Mouse (Mus musculus): ENCODE measurements around the gene Tshz2. TPM values are rescaled to one million over a fixed set of nuclear protein-coding genes. Genes with fewer than 3 reads are reported as not detected.

The Tshz2 gene
- polyA plus RNA-seq, 1 experiment from 2014 or later: 50.6 TPM

- Histone ChIP-seq H3K9ac (peak overlapping the region; percentile 46; the same call in 1 of the 2 replicates), H3K9me3 (no peaks in the 10 kb centered on the region), H3K4me1 (replicated peaks) (peaks cover 50% of the 10 kb centered on the region), H3K4me3 (no peak overlapping the region), H3K27ac (replicated peaks) (no peak overlapping the region; the same call in 1 of the 2 replicates), H3K36me3 (no peaks in the 10 kb centered on the region), H3K27me3 (no peaks in the 10 kb centered on the region), H3K4me2 (peak overlapping the region; percentile 7; the same call in 1 of the 2 replicates)
- ATAC-seq (ENCODE audit: low read depth): no peak
- 51% methylated on average over 12 of the region's 12 CpGs for WGBS
Observed at GRCm38 (mm10) chr2:169995987-169996386, 363.2 kb downstream of the Tshz2 start.

- no peaks in the 10 kb centered on the region for H3K9me3 ChIP-seq
- 0 out of 2 replicates have a peak overlapping the region, but pooled peaks have one; percentile 3 for H3K4me2 ChIP-seq
- 41% methylated on average over 16 of the region's 16 CpGs for WGBS
- no peaks in the 10 kb centered on the region for H3K36me3 ChIP-seq
- H3K4me1 ChIP-seq (replicated peaks): peaks cover 50% of the 10 kb centered on the region
- no peak for ATAC-seq (ENCODE audit: low read depth)
- peak overlapping the region; percentile 19; the same call in 1 of the 2 replicates for H3K9ac ChIP-seq
- H3K4me3 ChIP-seq: no peak overlapping the region
- H3K27ac ChIP-seq (replicated peaks): peak overlapping the region; percentile 87
- H3K27me3 ChIP-seq: no peaks in the 10 kb centered on the region
Observed at GRCm38 (mm10) chr2:169996501-169997237, 363.9 kb downstream of the Tshz2 start.

GRCm38 (mm10) chr2:169997276-169998049 lies 364.6 kb downstream of the Tshz2 start:
- H3K4me3 ChIP-seq: no peak overlapping the region
- ATAC-seq (ENCODE audit: low read depth): no peak
- no peak overlapping the region for H3K4me2 ChIP-seq
- WGBS: 68% methylated on average over 16 of the region's 16 CpGs
- H3K9ac ChIP-seq: peak overlapping the region; percentile 19; the same call in 1 of the 2 replicates
- H3K27me3 ChIP-seq: no peaks in the 10 kb centered on the region
- no peaks in the 10 kb centered on the region for H3K9me3 ChIP-seq
- peaks cover 50% of the 10 kb centered on the region for H3K4me1 ChIP-seq (replicated peaks)
- no peaks in the 10 kb centered on the region for H3K36me3 ChIP-seq
- H3K27ac ChIP-seq (replicated peaks): peak overlapping the region; percentile 87

GRCm38 (mm10) chr2:169998878-169999337 lies 366.1 kb downstream of the Tshz2 start:
- H3K9me3 ChIP-seq: no peaks in the 10 kb centered on the region
- peak overlapping the region; percentile 31; the same call in 1 of the 2 replicates for H3K4me2 ChIP-seq
- H3K36me3 ChIP-seq: no peaks in the 10 kb centered on the region
- H3K9ac ChIP-seq: 0 out of 2 replicates have a peak overlapping the region, but pooled peaks have one; percentile 36
- H3K27ac ChIP-seq (replicated peaks): peak overlapping the region; percentile 87
- WGBS: 19% methylated on average over 11 of the region's 11 CpGs
- no peaks in the 10 kb centered on the region for H3K27me3 ChIP-seq
- H3K4me1 ChIP-seq (replicated peaks): peaks cover 62% of the 10 kb centered on the region
- 0 out of 2 replicates have a peak, but pooled peaks have one; percentile 44 for ATAC-seq (ENCODE audit: low read depth)
- no peak overlapping the region for H3K4me3 ChIP-seq

- H3K9ac ChIP-seq: no peak overlapping the region
- H3K27me3 ChIP-seq: no peaks in the 10 kb centered on the region
- H3K4me3 ChIP-seq: no peak overlapping the region
- H3K4me2 ChIP-seq: no peak overlapping the region
- H3K4me1 ChIP-seq (replicated peaks): peaks cover 36% of the 10 kb centered on the region
- WGBS: 64% methylated on average over 25 of the region's 25 CpGs
- peak overlapping the region; percentile 52; the same call in 1 of the 2 replicates for H3K27ac ChIP-seq (replicated peaks)
- H3K36me3 ChIP-seq: no peaks in the 10 kb centered on the region
- ATAC-seq (ENCODE audit: low read depth): no peak
- 0 out of 2 replicates have a peak, but pooled peaks cover 6% of the 10 kb centered on the region for H3K9me3 ChIP-seq
Observed at GRCm38 (mm10) chr2:170002594-170003504, 370.0 kb downstream of the Tshz2 start.

GRCm38 (mm10) chr2:170003666-170004065 lies 370.9 kb downstream of the Tshz2 start:
- H3K36me3 ChIP-seq: no peaks in the 10 kb centered on the region
- H3K4me2 ChIP-seq: no peak overlapping the region
- H3K27ac ChIP-seq (replicated peaks): 0 out of 2 replicates have a peak overlapping the region, but pooled peaks have one; percentile 52
- no peaks in the 10 kb centered on the region for H3K27me3 ChIP-seq
- peaks cover 28% of the 10 kb centered on the region for H3K4me1 ChIP-seq (replicated peaks)
- 0 out of 2 replicates have a peak, but pooled peaks cover 6% of the 10 kb centered on the region for H3K9me3 ChIP-seq
- no peak overlapping the region for H3K4me3 ChIP-seq
- no peak overlapping the region for H3K9ac ChIP-seq
- 51% methylated on average over 8 of the region's 8 CpGs for WGBS
- no peak for ATAC-seq (ENCODE audit: low read depth)

- ATAC-seq (ENCODE audit: low read depth): no peak
- H3K27me3 ChIP-seq: no peaks in the 10 kb centered on the region
- H3K4me3 ChIP-seq: no peak overlapping the region
- H3K9me3 ChIP-seq: 0 out of 2 replicates have a peak, but pooled peaks cover 6% of the 10 kb centered on the region
- H3K4me1 ChIP-seq (replicated peaks): peaks cover 28% of the 10 kb centered on the region
- H3K36me3 ChIP-seq: no peaks in the 10 kb centered on the region
- no peak overlapping the region for H3K4me2 ChIP-seq
- no peak overlapping the region for H3K27ac ChIP-seq (replicated peaks)
- 85% methylated on average over 8 of the region's 8 CpGs for WGBS
- H3K9ac ChIP-seq: no peak overlapping the region
Observed at GRCm38 (mm10) chr2:170006829-170007228, 374.0 kb downstream of the Tshz2 start.

- H3K27ac ChIP-seq (replicated peaks): no peak overlapping the region
- no peak overlapping the region for H3K4me2 ChIP-seq
- 0 out of 2 replicates have a peak, but pooled peaks cover 6% of the 10 kb centered on the region for H3K9me3 ChIP-seq
- H3K4me1 ChIP-seq (replicated peaks): peaks cover 35% of the 10 kb centered on the region
- no peak for ATAC-seq (ENCODE audit: low read depth)
- WGBS: 77% methylated on average over 6 of the region's 6 CpGs
- H3K9ac ChIP-seq: no peak overlapping the region
- H3K27me3 ChIP-seq: no peaks in the 10 kb centered on the region
- no peaks in the 10 kb centered on the region for H3K36me3 ChIP-seq
- H3K4me3 ChIP-seq: no peak overlapping the region
Observed at GRCm38 (mm10) chr2:170007426-170007958, 374.7 kb downstream of the Tshz2 start.

GRCm38 (mm10) chr2:170009729-170010128 lies 376.9 kb downstream of the Tshz2 start:
- 16% methylated on average over 11 of the region's 11 CpGs for WGBS
- H3K4me2 ChIP-seq: peak overlapping the region; percentile 32; the same call in 1 of the 2 replicates
- H3K36me3 ChIP-seq: no peaks in the 10 kb centered on the region
- H3K9me3 ChIP-seq: 0 out of 2 replicates have a peak, but pooled peaks cover 6% of the 10 kb centered on the region
- ATAC-seq (ENCODE audit: low read depth): no peak
- H3K9ac ChIP-seq: no peak overlapping the region
- no peaks in the 10 kb centered on the region for H3K27me3 ChIP-seq
- H3K27ac ChIP-seq (replicated peaks): peak overlapping the region; percentile 6; the same call in 1 of the 2 replicates
- no peak overlapping the region for H3K4me3 ChIP-seq
- peaks cover 33% of the 10 kb centered on the region for H3K4me1 ChIP-seq (replicated peaks)

GRCm38 (mm10) chr2:170011858-170012257 lies 379.0 kb downstream of the Tshz2 start:
- H3K36me3 ChIP-seq: no peaks in the 10 kb centered on the region
- no peaks in the 10 kb centered on the region for H3K27me3 ChIP-seq
- H3K4me3 ChIP-seq: no peak overlapping the region
- H3K27ac ChIP-seq (replicated peaks): no peak overlapping the region
- H3K9me3 ChIP-seq: no peaks in the 10 kb centered on the region
- no peak overlapping the region for H3K4me2 ChIP-seq
- H3K9ac ChIP-seq: no peak overlapping the region
- no peak for ATAC-seq (ENCODE audit: low read depth)
- WGBS: 40% methylated on average over 8 of the region's 8 CpGs
- peaks cover 35% of the 10 kb centered on the region for H3K4me1 ChIP-seq (replicated peaks)

- Histone ChIP-seq H3K4me3 (no peak overlapping the region), H3K9me3 (no peaks in the 10 kb centered on the region), H3K4me2 (no peak overlapping the region), H3K9ac (no peak overlapping the region), H3K36me3 (no peaks in the 10 kb centered on the region), H3K4me1 (replicated peaks) (peaks cover 24% of the 10 kb centered on the region), H3K27ac (replicated peaks) (no peak overlapping the region), H3K27me3 (no peaks in the 10 kb centered on the region)
- WGBS: 28% methylated on average over 6 of the region's 6 CpGs
- no peak for ATAC-seq (ENCODE audit: low read depth)
Observed at GRCm38 (mm10) chr2:170017302-170017701, 384.5 kb downstream of the Tshz2 start.

Data from neural tube, embryonic 13.5 days (tissue).